In genomic region chr6:49272863-49273262, GRCm38 (mm10) we compare ENCODE assay signal across 21 mouse cellular contexts. TPM values are rescaled to one million over a fixed set of nuclear protein-coding genes. Genes with fewer than 3 reads are reported as not detected.
DNase-seq lines count a peak whose midpoint lies in the region; TF ChIP-seq lines count a peak whose summit lies in the region.
"Had no signal": no experiment of that assay in that cellular context is flagged by ENCODE, and none has a peak within 500 bp of the region (broad histone marks: within the 10 kb centered on the region; RNA-seq: fewer than 3 reads in every experiment).

No protein-coding gene starts in this region.

- no peak for TF ChIP-seq CTCF in ES-Bruce4 (IDR thresholded peaks at IDR 0.05; ENCODE audit: low read depth, low read length)
- no peak for TF ChIP-seq CTCF in cerebellum, adult 2 months (IDR thresholded peaks at IDR 0.05; ENCODE audit: borderline replicate concordance, insufficient read depth, low read depth, low read length)

- no peak for TF ChIP-seq POLR2A in ES-Bruce4 (IDR thresholded peaks at IDR 0.05; ENCODE audit: insufficient read depth, low read length)
- TF ChIP-seq POLR2A in cerebellum, adult 2 months (IDR thresholded peaks at IDR 0.05; ENCODE audit: borderline replicate concordance, insufficient read depth, low read length): no peak

- H3K4me3 ChIP-seq in ES-Bruce4 (ENCODE audit: low read depth, low read length): no peak overlapping the region
- no peak overlapping the region for H3K4me3 ChIP-seq in cerebellum, adult 2 months (replicated peaks; ENCODE audit: insufficient read depth, low read depth, low read length)
- no peak overlapping the region for H3K4me3 ChIP-seq in heart, embryonic 10.5 days
- H3K4me3 ChIP-seq: embryonic facial prominence, embryonic 10.5 days; embryonic facial prominence, embryonic 12.5 days; forebrain, embryonic 13.5 days; forebrain, embryonic 15.5 days had no signal

- no peak for TF ChIP-seq EP300 in ES-Bruce4 (IDR thresholded peaks at IDR 0.05; ENCODE audit: insufficient read depth, low read depth, low read length)

- no peaks in the 10 kb centered on the region for H3K36me3 ChIP-seq in ES-Bruce4 (ENCODE audit: control insufficient read depth, insufficient read depth, low read length, poor library complexity, severe bottlenecking)
- H3K36me3 ChIP-seq in heart, embryonic 10.5 days: no peaks in the 10 kb centered on the region
- H3K36me3 ChIP-seq: embryonic facial prominence, embryonic 10.5 days; embryonic facial prominence, embryonic 12.5 days; forebrain, embryonic 15.5 days; G1E had no signal

- 89% methylated on average over 2 of the region's 2 CpGs for WGBS in cerebellum, adult 2 months
- WGBS in heart, embryonic 10.5 days: 83% methylated on average over 2 of the region's 2 CpGs

- 0 out of 2 replicates have a peak overlapping the region, but pooled peaks have one; percentile 1 for H3K9ac ChIP-seq in ES-Bruce4 (ENCODE audit: low read depth, poor library complexity, severe bottlenecking)
- H3K9ac ChIP-seq: embryonic facial prominence, embryonic 12.5 days; forebrain, embryonic 15.5 days; forebrain, postnatal 0 days had no signal

- no peaks in the 10 kb centered on the region for H3K4me1 ChIP-seq in ES-Bruce4 (ENCODE audit: control insufficient read depth, insufficient read depth, low read length)
- no peaks in the 10 kb centered on the region for H3K4me1 ChIP-seq in cerebellum, adult 2 months (ENCODE audit: control insufficient read depth, insufficient read depth, low read length)
- no peaks in the 10 kb centered on the region for H3K4me1 ChIP-seq in heart, embryonic 10.5 days
- H3K4me1 ChIP-seq: embryonic facial prominence, embryonic 12.5 days; forebrain, embryonic 15.5 days had no signal

- H3K27me3 ChIP-seq in ES-Bruce4 (ENCODE audit: control insufficient read depth, insufficient read depth, low read length, poor library complexity, severe bottlenecking): no peaks in the 10 kb centered on the region
- H3K27me3 ChIP-seq in cerebellum, adult 2 months (ENCODE audit: control insufficient read depth, insufficient read depth, low read length): no peaks in the 10 kb centered on the region
- H3K27me3 ChIP-seq in heart, embryonic 10.5 days (ENCODE audit: insufficient read depth, poor library complexity, severe bottlenecking): no peaks in the 10 kb centered on the region
- H3K27me3 ChIP-seq: embryonic facial prominence, embryonic 12.5 days; forebrain, embryonic 13.5 days; forebrain, embryonic 15.5 days; Patski had no signal

- H3K9me3 ChIP-seq in ES-Bruce4 (replicated peaks; ENCODE audit: control insufficient read depth, insufficient read depth, low read length, poor library complexity, severe bottlenecking): peaks cover 33% of the 10 kb centered on the region
- no peaks in the 10 kb centered on the region for H3K9me3 ChIP-seq in heart, embryonic 10.5 days
- H3K9me3 ChIP-seq: embryonic facial prominence, embryonic 10.5 days; embryonic facial prominence, embryonic 12.5 days; forebrain, embryonic 13.5 days; forebrain, embryonic 15.5 days; G1E had no signal

- H3K27ac ChIP-seq in ES-Bruce4 (ENCODE audit: insufficient read depth, low read length): peak overlapping the region; percentile 82
- H3K27ac ChIP-seq in cerebellum, adult 2 months (ENCODE audit: insufficient read depth, low read length): no peak overlapping the region
- H3K27ac ChIP-seq in heart, embryonic 10.5 days: no peak overlapping the region
- H3K27ac ChIP-seq: embryonic facial prominence, embryonic 10.5 days; embryonic facial prominence, embryonic 12.5 days; forebrain, embryonic 13.5 days; forebrain, embryonic 15.5 days had no signal

- DNase-seq in ES-CJ7 (ENCODE audit: low read depth, low spot score) (peak; percentile 78), R1 (ENCODE audit: low read depth, low spot score) (peak; percentile 80)
- DNase-seq in cerebellum, adult 2 months: no peak
- DNase-seq in kidney, adult 8-10 months: no peak
- DNase-seq in heart, embryonic 10.5 days (ENCODE audit: low spot score): no peak
- DNase-seq: adrenal gland, adult 8-10 months; adrenal gland, postnatal 14 days; adrenal gland, postnatal 36 days; cerebellum, adult 11-12 months; cerebellum, adult 8-10 months; cerebellum, adult 9-11 months; cerebellum, postnatal 14 days; cerebellum, postnatal 36 days; forebrain, postnatal 0 days had no signal

RNA-seq across cellular contexts. Expression of gene Tra2a, which starts 9.0 kb away (rescaled TPM):
- 312 and 328 TPM in 2 replicates for polyA plus RNA-seq in ES-Bruce4 (2011; ENCODE audit: insufficient read depth, insufficient read length, low read depth, missing spikeins)
- 94.9 and 97.6 TPM in 2 replicates for polyA plus RNA-seq in cerebellum, adult 2 months (2012; rRNA removed)
- 63.9 and 87.2 TPM in 2 replicates for polyA plus RNA-seq in heart, embryonic 10.5 days (2016; fragmentation: Nextera tagmentation; extraction: Ambion mirVana)

RNA-seq across cellular contexts. Expression of gene Ccdc126, which starts 46.2 kb away (rescaled TPM):
- polyA plus RNA-seq in ES-Bruce4 (2011; ENCODE audit: insufficient read depth, insufficient read length, low read depth, missing spikeins): 4.0 and 4.2 TPM in 2 replicates
- polyA plus RNA-seq in cerebellum, adult 2 months (2012; rRNA removed): 10.3 and 11.2 TPM in 2 replicates
- polyA plus RNA-seq in heart, embryonic 10.5 days (2016; fragmentation: Nextera tagmentation; extraction: Ambion mirVana): 6.7 and 7.4 TPM in 2 replicates

RNA-seq across cellular contexts. Expression of gene Igf2bp3, which starts 58.1 kb away (rescaled TPM):
- 78.2 and 85.8 TPM in 2 replicates for polyA plus RNA-seq in ES-Bruce4 (2011; ENCODE audit: insufficient read depth, insufficient read length, low read depth, missing spikeins)
- polyA plus RNA-seq in cerebellum, adult 2 months (2012; rRNA removed): 0.08 and 0.10 TPM in 2 replicates
- 80.6 and 96.1 TPM in 2 replicates for polyA plus RNA-seq in heart, embryonic 10.5 days (2016; fragmentation: Nextera tagmentation; extraction: Ambion mirVana)

Comparison
In these comparisons a context has a peak if more than half of its experiments do, and no peak if none do; other contexts are left out.
1. DNase-seq: peak in ES-CJ7 (single experiment) and R1 (single experiment); none in cerebellum, adult 2 months (0 of 2), kidney, adult 8-10 months (0 of 2) and heart, embryonic 10.5 days (single experiment).
2. RNA of gene Igf2bp3, which starts 58.1 kb away (polyA plus RNA-seq): 80.6 to 96.1 TPM in heart, embryonic 10.5 days and 78.2 to 85.8 TPM in ES-Bruce4; 0.08 to 0.10 TPM in cerebellum, adult 2 months; every median in the first group is over 10 times any median in the second.